Mouse (Mus musculus) stomach, postnatal 0 days (tissue): ENCODE data around the gene Igf2bp2.

Source experiments
- CTCF ChIP-seq: IDR thresholded peaks from 2 replicates; pipeline ENCODE4 v1.5.1; 2016; ENCODE audit warnings: antibody characterized with exemption, low read depth, mild to moderate bottlenecking, moderate library complexity
- EP300 ChIP-seq: optimal IDR thresholded peaks from 2 replicates; pipeline ENCODE3; 2016; ENCODE audit warnings: antibody characterized with exemption

GRCm38 (mm10) chr16:22045930-22046329 is 117.2 kb downstream of the Igf2bp2 start:
- TF ChIP-seq EP300: no peak
- no peak for TF ChIP-seq CTCF
